Mouse (Mus musculus) cerebellum, postnatal 36 days (tissue): ENCODE measurements at regions not wholly inside any gene's neighbourhood (a gene's known extent, or its start where the extent isn't known, plus 50 kb on each side); places are given as distances from the start of the nearest gene placed in this dataset.

Source experiments
- DNase-seq, 2 experiments: peaks; one replicate each; pipeline ENCODE4 v3.0.0; 2021 to 2022; ENCODE audit warnings: mixed read lengths in 2 of 2

- no peak for DNase-seq
Observed at GRCm38 (mm10) chrX:10984894-10985293, 270.1 kb downstream of the Mid1ip1 start.

- no peak for DNase-seq
Observed at GRCm38 (mm10) chrX:10991871-10992210, 277.0 kb downstream of the Mid1ip1 start.

GRCm38 (mm10) chrX:10992211-10993004 lies 277.6 kb downstream of the Mid1ip1 start:
- peak; percentile 11 to 19 for DNase-seq

- peak; percentile 1 to 3 for DNase-seq
Observed at GRCm38 (mm10) chrX:10993005-10993377, 278.2 kb downstream of the Mid1ip1 start.

GRCm38 (mm10) chrX:10994910-10995309 lies 280.1 kb downstream of the Mid1ip1 start:
- DNase-seq = no peak

GRCm38 (mm10) chrX:11001180-11001579 lies 286.4 kb downstream of the Mid1ip1 start:
- no peak for DNase-seq

- no peak for DNase-seq
Observed at GRCm38 (mm10) chrX:11039278-11039677, 259.8 kb upstream of the H2al1a start.

- no peak for DNase-seq
Observed at GRCm38 (mm10) chrX:11046769-11047168, 252.3 kb upstream of the H2al1a start.

GRCm38 (mm10) chrX:11082171-11082570 lies 216.9 kb upstream of the H2al1a start:
- no peak for DNase-seq

GRCm38 (mm10) chrX:11082845-11083244 lies 216.2 kb upstream of the H2al1a start:
- DNase-seq = no peak

- DNase-seq = no peak
Observed at GRCm38 (mm10) chrX:11086257-11087072, 212.6 kb upstream of the H2al1a start.

GRCm38 (mm10) chrX:11087913-11088312 lies 211.1 kb upstream of the H2al1a start:
- DNase-seq = peak; percentile 15 to 30

GRCm38 (mm10) chrX:11088506-11088905 lies 210.6 kb upstream of the H2al1a start:
- DNase-seq = no peak

- DNase-seq = peak; percentile 31 to 40
Observed at GRCm38 (mm10) chrX:11090432-11090831, 208.6 kb upstream of the H2al1a start.

- no peak for DNase-seq
Observed at GRCm38 (mm10) chrX:11097581-11098254, 201.3 kb upstream of the H2al1a start.

- DNase-seq = no peak
Observed at GRCm38 (mm10) chrX:11098366-11098765, 200.7 kb upstream of the H2al1a start.

GRCm38 (mm10) chrX:11099146-11100087 lies 199.6 kb upstream of the H2al1a start:
- no peak for DNase-seq

GRCm38 (mm10) chrX:11100935-11101334 lies 198.1 kb upstream of the H2al1a start:
- peak in 1 of 2 experiments; percentile 5 for DNase-seq

- no peak for DNase-seq
Observed at GRCm38 (mm10) chrX:11131253-11131652, 167.8 kb upstream of the H2al1a start.

- DNase-seq = peak; percentile 35 to 43
Observed at GRCm38 (mm10) chrX:11139971-11140421, 159.1 kb upstream of the H2al1a start.

GRCm38 (mm10) chrX:11141294-11141693 lies 157.8 kb upstream of the H2al1a start:
- DNase-seq = no peak

GRCm38 (mm10) chrX:11158416-11158815 lies 140.6 kb upstream of the H2al1a start:
- DNase-seq = no peak
